Mouse (Mus musculus) E14TG2a.4 (cell line): ENCODE data around the gene Ell3.

Source experiments
- CTCF ChIP-seq: conservative IDR thresholded peaks from 2 replicates; pipeline ENCODE4 v1.5.1; 2014; ENCODE audit warnings: low read length
- NANOG ChIP-seq: IDR thresholded peaks from 2 replicates; pipeline ENCODE4 v1.6.1; 2014; ENCODE audit warnings: borderline replicate concordance, low read length, mixed read lengths
- POU5F1 ChIP-seq: IDR thresholded peaks from 2 replicates; pipeline ENCODE4 v1.6.1; 2014; ENCODE audit warnings: low read length, borderline replicate concordance

DNA sequence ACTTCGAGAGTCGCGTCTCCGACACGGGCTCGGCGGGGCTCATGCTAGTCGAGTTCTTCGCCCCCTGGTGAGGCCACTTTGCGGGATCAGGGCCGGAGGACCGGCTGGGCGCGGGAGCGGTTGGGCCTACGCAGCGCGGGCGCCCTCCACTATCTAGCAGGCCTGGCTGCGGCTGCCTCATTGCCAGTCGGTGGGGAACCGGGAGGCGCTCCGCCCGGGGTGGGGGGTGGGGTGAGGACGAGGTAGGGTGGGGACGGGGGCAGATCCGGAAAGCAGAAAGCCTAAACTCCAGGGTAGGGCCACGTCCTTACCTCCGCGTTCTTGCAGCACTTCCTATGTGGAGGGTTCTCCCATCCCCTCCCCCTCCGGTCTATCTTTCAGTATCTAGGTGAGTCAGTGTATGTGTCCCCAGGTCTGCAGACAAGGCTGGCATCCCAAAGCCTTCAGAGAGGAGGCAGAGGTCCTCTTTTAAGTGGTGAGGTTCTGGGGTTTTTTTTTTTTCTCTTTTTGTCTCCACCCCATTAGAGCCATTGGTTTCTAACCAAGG lies 29.9 kb downstream of the Ell3 start:
- TF ChIP-seq CTCF (no peak), NANOG (no peak), POU5F1 (no peak)
